Mouse (Mus musculus): ENCODE results near the gene Zfp281.

- TF ChIP-seq MAX (IDR thresholded peaks at IDR 0.05; ENCODE audit: low read depth) (no peak), TCF12 (IDR thresholded peaks at IDR 0.05; ENCODE audit: insufficient read depth, poor library complexity, severe bottlenecking) (no peak), POLR2AphosphoS2 (IDR thresholded peaks at IDR 0.05; ENCODE audit: insufficient read length, low read depth) (no peak), POLR2A (IDR thresholded peaks at IDR 0.05; ENCODE audit: insufficient read length, low read depth) (no peak), CEBPB (IDR thresholded peaks at IDR 0.05; ENCODE audit: insufficient read depth, poor library complexity, severe bottlenecking) (no peak), MYOG (IDR thresholded peaks at IDR 0.05; ENCODE audit: control insufficient read depth in 1 of 3, insufficient read depth in 1 of 3, insufficient read length in 2 of 3, low read depth in 2 of 3) (no peak)
These were observed 16.1 kb upstream of the Zfp281 start for GRCm38 (mm10) chr1:136608339-136609261.

Data from myocyte (in vitro differentiated cells).